Mouse (Mus musculus): ENCODE measurements around the gene Alox12b. TPM values are rescaled to one million over a fixed set of nuclear protein-coding genes. Genes with fewer than 3 reads are reported as not detected.
A peak's percentile ranks its signal among the peaks of the same experiment; 100 is the strongest.

Gene Alox12b
- polyA plus RNA-seq, 1 experiment from 2014 or later, result 0.27 TPM

- Histone ChIP-seq H3K9me3 (replicated peaks; ENCODE audit: control insufficient read depth, low read length) (no peaks in the 10 kb centered on the region), H3K9ac (replicated peaks; ENCODE audit: low read length) (peak overlapping the region; percentile 45), H3K4me3 (ENCODE audit: low read depth, low read length) (peak overlapping the region; percentile 44), H3K27me3 (ENCODE audit: control insufficient read depth, insufficient read depth, low read length) (no peaks in the 10 kb centered on the region), H3K27ac (replicated peaks; ENCODE audit: low read depth, low read length) (no peak overlapping the region), H3K36me3 (replicated peaks; ENCODE audit: control insufficient read depth, insufficient read depth, low read depth, low read length) (no peaks in the 10 kb centered on the region), H3K4me2 (ENCODE audit: low read depth, low read length) (peak overlapping the region; percentile 75), H3K4me1 (ENCODE audit: control insufficient read depth, insufficient read depth, low read length) (no peaks in the 10 kb centered on the region)
- no peak for DNase-seq (ENCODE audit: low spot score)
- ATAC-seq (replicated peaks; ENCODE audit: insufficient number of reproducible peaks, low FRiP score, low TSS enrichment, low read depth), result peak; percentile 40; the same call in 1 of the 2 replicates
- 31% methylated on average over 8 of the region's 8 CpGs for WGBS
Measured at GRCm38 (mm10) chr11:69134622-69134968, 22.2 kb upstream of the Alox12b start.

DNA sequence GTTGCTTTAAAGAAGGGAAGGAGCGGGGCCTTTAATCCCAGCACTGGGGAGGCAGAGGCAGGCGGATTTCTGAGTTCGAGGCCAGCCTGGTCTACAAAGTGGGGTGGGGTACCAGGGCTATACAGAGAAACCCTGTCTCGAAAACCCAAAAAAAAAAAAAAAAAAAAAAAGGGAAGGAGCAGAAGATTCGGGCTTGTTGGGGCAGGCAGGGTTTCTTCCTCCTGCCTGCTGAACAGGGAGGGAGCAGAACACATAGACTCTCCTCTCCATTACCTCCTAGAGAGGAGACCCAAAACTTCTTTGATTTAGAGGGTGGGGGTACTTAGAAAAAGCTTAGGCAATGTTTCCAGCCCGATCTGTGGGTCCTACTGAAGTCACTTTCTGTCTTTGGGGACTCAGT, 21.4 kb upstream of the Alox12b start:
- H3K4me3 ChIP-seq (ENCODE audit: low read depth, low read length), result no peak overlapping the region
- no peak overlapping the region for H3K4me2 ChIP-seq (ENCODE audit: low read depth, low read length)
- H3K4me1 ChIP-seq (ENCODE audit: control insufficient read depth, insufficient read depth, low read length), result no peaks in the 10 kb centered on the region
- 89% methylated on average over 5 of the region's 6 CpGs for WGBS
- no peak for ATAC-seq (replicated peaks; ENCODE audit: insufficient number of reproducible peaks, low FRiP score, low TSS enrichment, low read depth)
- DNase-seq (ENCODE audit: low spot score), result no peak
- no peak overlapping the region for H3K27ac ChIP-seq (replicated peaks; ENCODE audit: low read depth, low read length)
- no peaks in the 10 kb centered on the region for H3K27me3 ChIP-seq (ENCODE audit: control insufficient read depth, insufficient read depth, low read length)
- no peaks in the 10 kb centered on the region for H3K36me3 ChIP-seq (replicated peaks; ENCODE audit: control insufficient read depth, insufficient read depth, low read depth, low read length)
- H3K9ac ChIP-seq (replicated peaks; ENCODE audit: low read length), result no peak overlapping the region
- H3K9me3 ChIP-seq (replicated peaks; ENCODE audit: control insufficient read depth, low read length), result no peaks in the 10 kb centered on the region

- DNase-seq (ENCODE audit: low spot score) (no peak), ATAC-seq (replicated peaks; ENCODE audit: insufficient number of reproducible peaks, low FRiP score, low TSS enrichment, low read depth) (no peak)
- Histone ChIP-seq H3K27ac (replicated peaks; ENCODE audit: low read depth, low read length) (no peak overlapping the region), H3K4me3 (ENCODE audit: low read depth, low read length) (no peak overlapping the region), H3K36me3 (replicated peaks; ENCODE audit: control insufficient read depth, insufficient read depth, low read depth, low read length) (no peaks in the 10 kb centered on the region), H3K4me2 (ENCODE audit: low read depth, low read length) (no peak overlapping the region), H3K4me1 (ENCODE audit: control insufficient read depth, insufficient read depth, low read length) (peaks cover 3% of the 10 kb centered on the region; the same call in 1 of the 2 replicates), H3K9me3 (replicated peaks; ENCODE audit: control insufficient read depth, low read length) (no peaks in the 10 kb centered on the region), H3K27me3 (ENCODE audit: control insufficient read depth, insufficient read depth, low read length) (peaks cover 3% of the 10 kb centered on the region; the same call in 1 of the 2 replicates), H3K9ac (replicated peaks; ENCODE audit: low read length) (no peak overlapping the region)
- WGBS, result 80% methylated on average over 7 of the region's 7 CpGs
Measured at GRCm38 (mm10) chr11:69147546-69147945, 9.2 kb upstream of the Alox12b start.

DNA sequence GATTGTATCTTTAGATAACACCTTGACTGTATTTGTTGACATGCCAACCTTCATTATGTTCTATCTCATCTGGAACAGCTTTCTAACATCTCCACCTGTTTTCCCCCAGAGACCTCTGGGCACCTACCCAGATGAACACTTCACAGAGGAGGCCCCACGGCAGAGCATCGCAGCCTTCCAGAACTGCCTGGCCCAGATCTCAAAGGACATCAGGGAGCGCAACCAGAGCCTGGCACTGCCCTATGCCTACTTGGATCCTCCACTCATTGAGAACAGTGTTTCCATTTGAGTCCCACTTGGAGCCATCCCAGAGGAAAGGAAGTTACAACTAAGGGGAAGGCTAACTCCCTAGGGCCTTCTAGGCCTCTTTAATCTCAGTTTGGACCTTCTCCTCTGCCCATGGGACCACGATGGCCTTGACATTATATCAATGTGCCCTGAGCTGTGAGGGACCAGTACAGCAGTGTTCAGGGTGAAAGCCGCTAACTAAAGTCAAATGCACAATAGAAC, 8.3 kb upstream of the Alox12b start:
- H3K9ac ChIP-seq (replicated peaks; ENCODE audit: low read length), result no peak overlapping the region
- WGBS, result 87% methylated on average over 5 of the region's 5 CpGs
- no peak for ATAC-seq (replicated peaks; ENCODE audit: insufficient number of reproducible peaks, low FRiP score, low TSS enrichment, low read depth)
- H3K4me3 ChIP-seq (ENCODE audit: low read depth, low read length), result no peak overlapping the region
- no peaks in the 10 kb centered on the region for H3K9me3 ChIP-seq (replicated peaks; ENCODE audit: control insufficient read depth, low read length)
- H3K4me1 ChIP-seq (ENCODE audit: control insufficient read depth, insufficient read depth, low read length), result peaks cover 3% of the 10 kb centered on the region; the same call in 1 of the 2 replicates
- peaks cover 3% of the 10 kb centered on the region; the same call in 1 of the 2 replicates for H3K27me3 ChIP-seq (ENCODE audit: control insufficient read depth, insufficient read depth, low read length)
- no peak for DNase-seq (ENCODE audit: low spot score)
- H3K36me3 ChIP-seq (replicated peaks; ENCODE audit: control insufficient read depth, insufficient read depth, low read depth, low read length), result no peaks in the 10 kb centered on the region
- H3K27ac ChIP-seq (replicated peaks; ENCODE audit: low read depth, low read length), result no peak overlapping the region
- no peak overlapping the region for H3K4me2 ChIP-seq (ENCODE audit: low read depth, low read length)

DNA sequence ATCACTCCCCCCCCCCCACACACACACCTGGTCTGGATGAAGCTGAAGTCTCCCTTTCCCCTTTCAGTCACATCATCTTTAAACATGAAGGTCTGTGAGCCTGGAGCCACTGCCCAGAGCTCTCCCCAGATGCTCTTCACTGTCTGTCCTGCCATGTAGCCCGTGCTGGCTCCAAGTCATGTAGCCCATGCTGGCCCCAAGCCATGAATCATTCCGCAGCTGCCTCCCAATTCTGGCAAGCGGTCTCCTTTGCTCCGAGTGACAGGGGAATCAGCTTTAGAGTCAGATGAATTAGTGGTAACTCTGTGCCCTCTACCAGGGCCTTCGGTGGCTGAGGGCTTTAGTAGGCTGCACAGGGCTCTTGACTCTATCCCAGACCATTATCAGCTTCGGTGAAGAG, 7.1 kb upstream of the Alox12b start:
- 80% methylated on average over 6 of the region's 6 CpGs for WGBS

GRCm38 (mm10) chr11:69150444-69150843, 6.3 kb upstream of the Alox12b start:
- 13% methylated on average over 7 of the region's 7 CpGs for WGBS
- Histone ChIP-seq H3K27me3 (ENCODE audit: control insufficient read depth, insufficient read depth, low read length) (peaks cover 3% of the 10 kb centered on the region; the same call in 1 of the 2 replicates), H3K36me3 (replicated peaks; ENCODE audit: control insufficient read depth, insufficient read depth, low read depth, low read length) (no peaks in the 10 kb centered on the region), H3K4me3 (ENCODE audit: low read depth, low read length) (no peak overlapping the region), H3K27ac (replicated peaks; ENCODE audit: low read depth, low read length) (no peak overlapping the region), H3K9ac (replicated peaks; ENCODE audit: low read length) (no peak overlapping the region; the same call in 1 of the 2 replicates), H3K4me1 (ENCODE audit: control insufficient read depth, insufficient read depth, low read length) (peaks cover 3% of the 10 kb centered on the region; the same call in 1 of the 2 replicates), H3K4me2 (ENCODE audit: low read depth, low read length) (peak overlapping the region; percentile 36), H3K9me3 (replicated peaks; ENCODE audit: control insufficient read depth, low read length) (no peaks in the 10 kb centered on the region)
- DNase-seq (ENCODE audit: low spot score) (peak; percentile 84), ATAC-seq (replicated peaks; ENCODE audit: insufficient number of reproducible peaks, low FRiP score, low TSS enrichment, low read depth) (0 out of 2 replicates have a peak, but pooled peaks have one; percentile 29)

More for the DNA sequence above, 7.1 kb upstream of the Alox12b start:
- Histone ChIP-seq H3K9ac (replicated peaks; ENCODE audit: low read length) (no peak overlapping the region), H3K27me3 (ENCODE audit: control insufficient read depth, insufficient read depth, low read length) (peaks cover 3% of the 10 kb centered on the region; the same call in 1 of the 2 replicates), H3K4me2 (ENCODE audit: low read depth, low read length) (no peak overlapping the region), H3K36me3 (replicated peaks; ENCODE audit: control insufficient read depth, insufficient read depth, low read depth, low read length) (no peaks in the 10 kb centered on the region), H3K27ac (replicated peaks; ENCODE audit: low read depth, low read length) (no peak overlapping the region), H3K4me1 (ENCODE audit: control insufficient read depth, insufficient read depth, low read length) (peaks cover 3% of the 10 kb centered on the region; the same call in 1 of the 2 replicates), H3K4me3 (ENCODE audit: low read depth, low read length) (no peak overlapping the region), H3K9me3 (replicated peaks; ENCODE audit: control insufficient read depth, low read length) (no peaks in the 10 kb centered on the region)
- ATAC-seq (replicated peaks; ENCODE audit: insufficient number of reproducible peaks, low FRiP score, low TSS enrichment, low read depth) (no peak), DNase-seq (ENCODE audit: low spot score) (no peak)

GRCm38 (mm10) chr11:69151004-69151403, 5.8 kb upstream of the Alox12b start:
- Histone ChIP-seq H3K27me3 (ENCODE audit: control insufficient read depth, insufficient read depth, low read length) (peaks cover 3% of the 10 kb centered on the region; the same call in 1 of the 2 replicates), H3K27ac (replicated peaks; ENCODE audit: low read depth, low read length) (no peak overlapping the region), H3K36me3 (replicated peaks; ENCODE audit: control insufficient read depth, insufficient read depth, low read depth, low read length) (no peaks in the 10 kb centered on the region), H3K9me3 (replicated peaks; ENCODE audit: control insufficient read depth, low read length) (no peaks in the 10 kb centered on the region), H3K9ac (replicated peaks; ENCODE audit: low read length) (peak overlapping the region; percentile 18; the same call in 1 of the 2 replicates), H3K4me2 (ENCODE audit: low read depth, low read length) (peak overlapping the region; percentile 36), H3K4me1 (ENCODE audit: control insufficient read depth, insufficient read depth, low read length) (peaks cover 3% of the 10 kb centered on the region; the same call in 1 of the 2 replicates), H3K4me3 (ENCODE audit: low read depth, low read length) (no peak overlapping the region)
- 49% methylated on average over 6 of the region's 6 CpGs for WGBS
- DNase-seq (ENCODE audit: low spot score) (peak; percentile 70), ATAC-seq (replicated peaks; ENCODE audit: insufficient number of reproducible peaks, low FRiP score, low TSS enrichment, low read depth) (no peak)

DNA sequence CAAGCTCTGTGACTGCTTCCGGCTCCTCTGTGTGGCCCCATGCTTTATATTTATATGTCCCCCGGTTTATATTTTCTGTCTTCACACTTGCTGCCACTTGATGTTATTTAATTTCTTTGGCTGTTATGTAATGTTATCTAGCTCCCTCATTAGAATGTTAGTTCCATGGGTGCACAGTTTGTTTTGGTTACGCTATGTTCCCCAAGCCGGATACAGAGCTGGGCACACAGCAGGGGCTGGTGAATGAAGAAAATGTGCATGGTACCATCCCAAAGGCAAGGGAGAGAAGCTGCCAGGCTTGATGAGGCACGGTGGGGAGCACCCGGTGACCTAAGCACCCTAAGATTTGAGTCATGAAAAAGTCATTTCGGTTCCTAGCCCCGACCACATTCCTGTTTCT, 3.0 kb upstream of the Alox12b start:
- 87% methylated on average over 8 of the region's 8 CpGs for WGBS
- no peak for DNase-seq (ENCODE audit: low spot score)
- Histone ChIP-seq H3K36me3 (replicated peaks; ENCODE audit: control insufficient read depth, insufficient read depth, low read depth, low read length) (no peaks in the 10 kb centered on the region), H3K4me3 (ENCODE audit: low read depth, low read length) (no peak overlapping the region), H3K9ac (replicated peaks; ENCODE audit: low read length) (no peak overlapping the region), H3K27ac (replicated peaks; ENCODE audit: low read depth, low read length) (no peak overlapping the region), H3K27me3 (ENCODE audit: control insufficient read depth, insufficient read depth, low read length) (peaks cover 11% of the 10 kb centered on the region), H3K9me3 (replicated peaks; ENCODE audit: control insufficient read depth, low read length) (no peaks in the 10 kb centered on the region), H3K4me2 (ENCODE audit: low read depth, low read length) (no peak overlapping the region), H3K4me1 (ENCODE audit: control insufficient read depth, insufficient read depth, low read length) (peaks cover 3% of the 10 kb centered on the region)
- no peak for ATAC-seq (replicated peaks; ENCODE audit: insufficient number of reproducible peaks, low FRiP score, low TSS enrichment, low read depth)

Measured in embryonic facial prominence, embryonic 11.5 days (tissue).